Mouse (Mus musculus): Measurements from ENCODE around the gene Ctnnd1.

GRCm38 (mm10) chr2:84690050-84690449 lies 39.5 kb upstream of the Ctnnd1 start:
- TF ChIP-seq POLR2A (IDR thresholded peaks at IDR 0.05; ENCODE audit: extremely low read depth, insufficient read depth, low read length), result no peak
- no peak for TF ChIP-seq CTCF (IDR thresholded peaks at IDR 0.05; ENCODE audit: extremely low read depth, insufficient read depth, low read length)

Data from cortical plate, adult 2 months (tissue).